Mouse (Mus musculus): Measurements from ENCODE around the gene Git2. TPM values are rescaled to one million over a fixed set of nuclear protein-coding genes. Genes with fewer than 3 reads are reported as not detected.

The Git2 gene
- polyA plus RNA-seq, 1 experiment from 2014 or later: 14.8 TPM

- peak overlapping the region; percentile 86 for H3K27ac ChIP-seq
- peaks cover 81% of the 10 kb centered on the region for H3K4me1 ChIP-seq (replicated peaks)
- ATAC-seq (ENCODE audit: low read depth) (peak; percentile 86), DNase-seq (peak; percentile 58)
- H3K9me3 ChIP-seq (replicated peaks): no peaks in the 10 kb centered on the region
- peak overlapping the region; percentile 60 for H3K4me2 ChIP-seq
- H3K36me3 ChIP-seq: peaks cover 45% of the 10 kb centered on the region
- H3K4me3 ChIP-seq (replicated peaks): no peak overlapping the region; the same call in 1 of the 2 replicates
- 14% methylated on average over 8 of the region's 8 CpGs for WGBS (ENCODE audit: insufficient replicate concordance)
- H3K9ac ChIP-seq: peak overlapping the region; percentile 60
- no peaks in the 10 kb centered on the region for H3K27me3 ChIP-seq
Measured at GRCm38 (mm10) chr5:114807468-114807867, 32.2 kb upstream of the Git2 start.

- peaks cover 49% of the 10 kb centered on the region for H3K36me3 ChIP-seq
- peaks cover 77% of the 10 kb centered on the region for H3K4me1 ChIP-seq (replicated peaks)
- H3K4me2 ChIP-seq: peak overlapping the region; percentile 60
- no peaks in the 10 kb centered on the region for H3K27me3 ChIP-seq
- DNase-seq (no peak), ATAC-seq (ENCODE audit: low read depth) (peak; percentile 72)
- H3K4me3 ChIP-seq (replicated peaks): no peak overlapping the region; the same call in 1 of the 2 replicates
- WGBS (ENCODE audit: insufficient replicate concordance): 16% methylated on average over 9 of the region's 9 CpGs
- H3K27ac ChIP-seq: peak overlapping the region; percentile 86
- H3K9me3 ChIP-seq (replicated peaks): no peaks in the 10 kb centered on the region
- H3K9ac ChIP-seq: peak overlapping the region; percentile 60
Measured at GRCm38 (mm10) chr5:114807063-114807462, 31.7 kb upstream of the Git2 start.

- Histone ChIP-seq H3K27me3 (no peaks in the 10 kb centered on the region), H3K9ac (peak overlapping the region; percentile 60), H3K9me3 (replicated peaks) (no peaks in the 10 kb centered on the region), H3K4me3 (replicated peaks) (no peak overlapping the region), H3K36me3 (peaks cover 54% of the 10 kb centered on the region), H3K4me1 (replicated peaks) (peaks cover 76% of the 10 kb centered on the region), H3K4me2 (peak overlapping the region; percentile 60), H3K27ac (peak overlapping the region; percentile 86)
- DNase-seq: no peak
- 48% methylated on average over 8 of the region's 8 CpGs for WGBS (ENCODE audit: insufficient replicate concordance)
- no peak for ATAC-seq (ENCODE audit: low read depth)
Measured at GRCm38 (mm10) chr5:114806636-114807035, 31.3 kb upstream of the Git2 start.

- WGBS (ENCODE audit: insufficient replicate concordance): 50% methylated on average over 15 of the region's 15 CpGs
- no peaks in the 10 kb centered on the region for H3K27me3 ChIP-seq
- DNase-seq (no peak), ATAC-seq (ENCODE audit: low read depth) (no peak)
- peak overlapping the region; percentile 60; the same call in 1 of the 2 replicates for H3K9ac ChIP-seq
- H3K9me3 ChIP-seq (replicated peaks): no peaks in the 10 kb centered on the region
- H3K27ac ChIP-seq: peak overlapping the region; percentile 86
- H3K4me1 ChIP-seq (replicated peaks): peaks cover 76% of the 10 kb centered on the region
- no peak overlapping the region for H3K4me3 ChIP-seq (replicated peaks)
- H3K4me2 ChIP-seq: peak overlapping the region; percentile 60
- peaks cover 62% of the 10 kb centered on the region for H3K36me3 ChIP-seq
Measured at GRCm38 (mm10) chr5:114805436-114806350, 30.4 kb upstream of the Git2 start.

- Histone ChIP-seq H3K27me3 (no peaks in the 10 kb centered on the region), H3K4me2 (no peak overlapping the region), H3K9ac (no peak overlapping the region), H3K36me3 (peaks cover 66% of the 10 kb centered on the region), H3K4me3 (replicated peaks) (no peak overlapping the region), H3K4me1 (replicated peaks) (peaks cover 76% of the 10 kb centered on the region), H3K27ac (no peak overlapping the region), H3K9me3 (replicated peaks) (no peaks in the 10 kb centered on the region)
- DNase-seq: no peak
- 62% methylated on average over 3 of the region's 3 CpGs for WGBS (ENCODE audit: insufficient replicate concordance)
- ATAC-seq (ENCODE audit: low read depth): no peak
Measured at GRCm38 (mm10) chr5:114804958-114805357, 29.6 kb upstream of the Git2 start.

- Histone ChIP-seq H3K9ac (no peak overlapping the region), H3K36me3 (peaks cover 73% of the 10 kb centered on the region), H3K4me1 (replicated peaks) (peaks cover 73% of the 10 kb centered on the region), H3K9me3 (replicated peaks) (no peaks in the 10 kb centered on the region), H3K27ac (no peak overlapping the region), H3K4me3 (replicated peaks) (no peak overlapping the region), H3K4me2 (no peak overlapping the region), H3K27me3 (no peaks in the 10 kb centered on the region)
- DNase-seq: no peak
- no peak for ATAC-seq (ENCODE audit: low read depth)
- 88% methylated on average over 13 of the region's 13 CpGs for WGBS (ENCODE audit: insufficient replicate concordance)
Measured at GRCm38 (mm10) chr5:114804335-114804734, 29.0 kb upstream of the Git2 start.

- Histone ChIP-seq H3K9ac (no peak overlapping the region), H3K4me3 (replicated peaks) (no peak overlapping the region), H3K4me2 (no peak overlapping the region), H3K4me1 (replicated peaks) (peaks cover 62% of the 10 kb centered on the region), H3K36me3 (peaks cover 84% of the 10 kb centered on the region), H3K27ac (no peak overlapping the region), H3K9me3 (replicated peaks) (no peaks in the 10 kb centered on the region), H3K27me3 (no peaks in the 10 kb centered on the region)
- 89% methylated on average over 13 of the region's 13 CpGs for WGBS (ENCODE audit: insufficient replicate concordance)
- ATAC-seq (ENCODE audit: low read depth): no peak
- no peak for DNase-seq
Measured at GRCm38 (mm10) chr5:114803231-114803630, 27.9 kb upstream of the Git2 start.

- Histone ChIP-seq H3K4me2 (no peak overlapping the region), H3K36me3 (peaks cover 98% of the 10 kb centered on the region), H3K27me3 (no peaks in the 10 kb centered on the region), H3K9me3 (replicated peaks) (no peaks in the 10 kb centered on the region), H3K4me1 (replicated peaks) (peaks cover 52% of the 10 kb centered on the region), H3K4me3 (replicated peaks) (no peak overlapping the region), H3K9ac (no peak overlapping the region), H3K27ac (no peak overlapping the region; the same call in 1 of the 2 replicates)
- 89% methylated on average over 6 of the region's 6 CpGs for WGBS (ENCODE audit: insufficient replicate concordance)
- DNase-seq: no peak
- no peak for ATAC-seq (ENCODE audit: low read depth)
Measured at GRCm38 (mm10) chr5:114801841-114802240, 26.5 kb upstream of the Git2 start.

- H3K36me3 ChIP-seq: peaks cover 98% of the 10 kb centered on the region
Measured at GRCm38 (mm10) chr5:114801049-114801448, 25.7 kb upstream of the Git2 start.

GRCm38 (mm10) chr5:114799848-114800247 is 24.5 kb upstream of the Git2 start:
- no peaks in the 10 kb centered on the region for H3K27me3 ChIP-seq
- no peak overlapping the region for H3K4me3 ChIP-seq (replicated peaks)
- DNase-seq (no peak), ATAC-seq (ENCODE audit: low read depth) (no peak)
- H3K9ac ChIP-seq: no peak overlapping the region
- H3K4me1 ChIP-seq (replicated peaks): peaks cover 50% of the 10 kb centered on the region
- H3K36me3 ChIP-seq: peaks cover 98% of the 10 kb centered on the region
- no peak overlapping the region for H3K4me2 ChIP-seq
- H3K9me3 ChIP-seq (replicated peaks): no peaks in the 10 kb centered on the region
- H3K27ac ChIP-seq: no peak overlapping the region
- 75% methylated on average over 11 of the region's 11 CpGs for WGBS (ENCODE audit: insufficient replicate concordance)

More at GRCm38 (mm10) chr5:114801049-114801448, 25.7 kb upstream of the Git2 start:
- H3K4me1 ChIP-seq (replicated peaks): peaks cover 51% of the 10 kb centered on the region
- H3K9me3 ChIP-seq (replicated peaks): no peaks in the 10 kb centered on the region
- peak; percentile 76 for ATAC-seq (ENCODE audit: low read depth)
- 19% methylated on average over 8 of the region's 8 CpGs for WGBS (ENCODE audit: insufficient replicate concordance)
- H3K4me3 ChIP-seq (replicated peaks): no peak overlapping the region
- H3K4me2 ChIP-seq: no peak overlapping the region
- DNase-seq: peak; percentile 75
- H3K27ac ChIP-seq: no peak overlapping the region
- no peaks in the 10 kb centered on the region for H3K27me3 ChIP-seq
- no peak overlapping the region for H3K9ac ChIP-seq

- ATAC-seq (ENCODE audit: low read depth) (no peak), DNase-seq (no peak)
- Histone ChIP-seq H3K27me3 (no peaks in the 10 kb centered on the region), H3K4me3 (replicated peaks) (no peak overlapping the region), H3K4me1 (replicated peaks) (peaks cover 50% of the 10 kb centered on the region), H3K9me3 (replicated peaks) (no peaks in the 10 kb centered on the region), H3K27ac (no peak overlapping the region), H3K9ac (no peak overlapping the region), H3K4me2 (no peak overlapping the region), H3K36me3 (peaks cover 97% of the 10 kb centered on the region)
- 87% methylated on average over 8 of the region's 8 CpGs for WGBS (ENCODE audit: insufficient replicate concordance)
Measured at GRCm38 (mm10) chr5:114797253-114797652, 21.9 kb upstream of the Git2 start.
